Mouse (Mus musculus) mature B cell (primary cell): ENCODE data around the gene Moap1.

Experiments
- in situ Hi-C: fragments of 300-500 bp; cut with MboI; formaldehyde crosslinking; loops from 2 replicates; pipeline ENCODE4 v1.14.3; 2019

The Moap1 gene

DNA sequence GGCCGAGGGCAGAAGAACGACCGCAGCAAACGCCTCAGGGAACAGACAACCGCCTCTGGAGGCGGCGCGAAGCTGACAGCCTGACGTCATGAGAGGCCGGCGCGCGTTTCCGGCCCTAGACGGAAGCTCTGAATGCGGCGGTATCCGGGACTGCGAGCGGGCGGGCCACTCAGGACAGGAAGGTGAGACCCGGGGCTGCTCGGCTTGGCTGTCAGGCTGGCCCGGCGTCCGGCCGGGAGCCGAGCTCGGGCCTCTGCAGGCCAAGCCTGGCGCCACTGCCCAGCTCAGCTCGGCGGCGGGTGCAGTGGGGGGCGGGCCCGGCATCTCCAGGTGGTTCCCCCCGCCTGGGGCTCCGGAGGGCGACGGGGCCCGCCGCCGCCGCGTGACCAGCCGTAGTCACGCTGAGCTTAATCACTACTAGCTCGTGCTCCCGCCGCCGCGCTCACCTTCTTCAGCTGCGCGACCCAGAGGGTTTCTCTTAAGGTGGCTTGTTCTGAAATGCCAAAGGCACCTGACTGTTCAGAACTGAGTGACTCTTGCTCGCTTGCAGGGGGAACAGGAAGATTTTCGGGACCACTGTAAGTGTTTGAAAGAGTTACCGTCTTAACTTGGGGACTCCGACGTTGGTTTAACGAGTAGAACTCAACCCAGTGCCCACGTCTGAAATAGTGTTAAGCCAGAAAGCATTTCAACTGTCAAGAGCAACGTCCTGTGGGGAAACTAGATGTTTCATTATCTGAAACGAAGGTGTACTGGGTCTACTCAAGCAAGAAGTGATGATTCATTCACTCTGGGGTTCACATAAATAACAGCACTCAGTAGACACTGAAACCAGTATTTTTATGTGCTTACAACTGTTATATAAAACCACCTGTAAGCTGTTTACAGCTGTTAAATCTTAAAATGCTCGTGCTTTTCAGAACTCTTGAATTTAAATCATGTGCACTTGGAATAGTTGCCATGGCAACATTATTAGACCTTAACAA, at the start of gene Moap1, which contains the start of gene Tmem251:
Gene Moap1, minus strand, starts transcription at position 73 of the 986 bp plus-strand sequence.
Gene Tmem251, plus strand, starts transcription at position 174 of the 986 bp plus-strand sequence.
- in situ Hi-C loops: loop anchor here (25.0 kb wide), 2 partner anchors 318 to 782 kb away; partner anchors contain the start of gene Atxn3

DNA sequence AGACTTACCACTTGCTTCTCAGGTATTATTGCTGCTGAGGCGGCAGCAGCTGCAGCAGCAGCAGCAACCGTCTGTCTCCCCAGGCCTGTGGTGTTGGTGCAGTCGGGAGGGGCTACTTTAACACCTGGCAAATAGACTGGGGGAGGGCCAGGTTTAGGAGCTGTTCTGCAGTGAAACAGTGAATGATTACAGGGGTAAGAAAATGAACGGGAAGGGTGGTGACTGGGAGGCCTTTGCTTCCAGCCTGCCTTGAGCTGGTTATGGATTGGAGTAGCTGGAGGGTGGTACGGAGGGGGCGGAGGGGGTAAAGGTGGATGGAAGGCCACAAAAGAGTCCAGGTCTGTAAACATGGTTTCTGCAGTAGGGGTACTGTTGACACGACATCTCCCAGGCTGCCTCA, 44.5 kb upstream of the Moap1 start:
- in situ Hi-C loops: no loop called here

GRCm38 (mm10) chr12:102785593-102785985, 42.1 kb upstream of the Moap1 start:
- in situ Hi-C loops: no loop called here

GRCm38 (mm10) chr12:102784899-102785592, 41.6 kb upstream of the Moap1 start:
- in situ Hi-C loops: no loop called here

DNA sequence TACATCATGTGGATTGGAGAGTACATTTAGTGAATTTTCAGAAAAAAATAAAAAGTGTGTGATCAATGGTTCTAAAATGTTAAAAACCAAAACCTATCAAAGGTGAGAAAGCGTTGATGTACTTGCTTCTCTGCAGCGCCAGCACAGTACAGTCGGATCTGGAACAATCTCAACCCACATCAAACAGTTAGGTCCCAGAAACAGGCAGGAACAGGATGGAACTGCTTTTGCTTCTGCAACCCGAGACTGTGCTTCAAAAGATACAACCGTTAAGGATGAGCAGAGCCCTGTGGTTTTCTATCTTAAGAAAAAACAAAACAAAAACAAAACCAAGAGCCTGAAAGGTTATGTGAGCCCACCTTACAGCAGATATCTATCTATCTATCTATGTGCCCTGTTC, 39.4 kb upstream of the Moap1 start:
- in situ Hi-C loops: no loop called here

DNA sequence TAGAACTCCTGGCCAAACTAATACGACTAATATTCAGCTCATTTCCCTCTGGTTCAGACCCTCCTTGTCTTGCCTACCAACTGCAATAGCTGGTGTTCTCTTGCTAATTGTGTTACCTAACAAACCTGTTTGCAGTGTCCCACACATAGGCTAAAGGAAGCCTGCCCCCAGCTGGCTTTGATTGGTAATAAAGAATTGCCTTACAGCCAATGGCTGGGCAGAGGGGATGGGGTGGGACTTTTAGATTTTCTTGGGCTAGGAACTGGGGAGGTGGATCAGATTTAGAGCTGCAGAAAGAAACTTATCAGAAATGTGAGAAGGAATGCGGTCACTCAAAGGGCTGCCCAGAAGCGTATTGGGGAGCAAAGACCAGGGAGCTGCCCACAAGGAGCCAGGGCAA, 36.0 kb upstream of the Moap1 start:
- in situ Hi-C loops: no loop called here

DNA sequence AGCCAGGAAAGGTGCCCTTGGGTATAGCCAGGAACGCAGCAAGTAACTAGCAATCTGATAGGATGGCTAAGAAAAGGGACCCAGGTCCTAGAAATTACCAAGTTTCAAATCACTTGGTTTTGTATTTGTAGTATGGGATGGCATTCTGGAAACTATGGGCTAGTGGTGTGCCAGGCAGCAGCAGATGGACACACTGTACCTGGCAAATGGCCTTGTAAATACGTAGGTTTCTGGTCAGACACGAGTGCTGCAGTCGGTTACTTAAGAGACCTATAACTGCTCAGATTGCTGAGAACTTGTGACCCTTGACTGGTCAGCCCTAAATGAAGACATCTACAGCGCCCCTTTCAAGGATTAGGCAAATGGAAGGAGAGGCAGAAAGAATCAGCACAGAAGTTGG, 34.7 kb upstream of the Moap1 start:
- in situ Hi-C loops: no loop called here

DNA sequence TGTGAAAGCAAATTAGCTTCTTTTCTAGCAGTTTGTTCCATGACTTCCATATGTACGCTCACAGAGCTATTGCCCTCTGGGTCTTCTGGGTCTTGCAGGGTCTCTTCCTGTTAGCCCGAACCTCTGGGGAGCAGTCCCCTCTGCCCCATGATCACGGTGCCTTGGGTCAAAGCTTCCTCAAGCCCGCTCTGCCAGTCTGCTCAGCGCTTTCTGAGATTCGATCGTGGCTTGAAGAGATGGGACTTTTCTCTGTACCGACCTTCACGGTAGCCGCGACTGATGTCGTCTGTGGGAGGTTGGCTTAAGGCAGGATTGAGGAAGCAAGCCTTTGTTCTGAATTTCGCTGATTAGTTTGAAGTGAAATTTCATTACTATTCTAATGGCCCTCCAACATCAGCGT, 32.6 kb upstream of the Moap1 start:
- in situ Hi-C loops: no loop called here

DNA sequence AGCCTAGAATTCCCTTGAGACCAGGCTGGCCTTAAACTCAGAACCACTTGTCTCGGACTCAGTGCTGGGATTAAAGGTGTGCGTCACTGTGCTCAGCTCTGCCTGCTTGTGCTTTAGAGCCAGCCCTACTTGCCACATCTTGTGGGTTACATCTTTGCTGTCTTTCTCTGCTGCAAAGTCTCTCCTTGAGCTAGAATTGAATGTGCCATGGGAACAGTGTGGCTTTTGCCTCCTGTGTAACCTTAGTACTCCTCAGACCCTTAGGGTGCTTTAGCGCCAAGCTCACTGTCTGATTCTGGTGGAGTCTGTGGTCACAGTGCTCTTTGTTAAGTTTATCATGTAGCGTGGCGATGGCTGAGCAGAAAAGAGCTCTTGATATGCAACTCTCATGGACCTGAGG, 29.2 kb upstream of the Moap1 start:
- in situ Hi-C loops: no loop called here

DNA sequence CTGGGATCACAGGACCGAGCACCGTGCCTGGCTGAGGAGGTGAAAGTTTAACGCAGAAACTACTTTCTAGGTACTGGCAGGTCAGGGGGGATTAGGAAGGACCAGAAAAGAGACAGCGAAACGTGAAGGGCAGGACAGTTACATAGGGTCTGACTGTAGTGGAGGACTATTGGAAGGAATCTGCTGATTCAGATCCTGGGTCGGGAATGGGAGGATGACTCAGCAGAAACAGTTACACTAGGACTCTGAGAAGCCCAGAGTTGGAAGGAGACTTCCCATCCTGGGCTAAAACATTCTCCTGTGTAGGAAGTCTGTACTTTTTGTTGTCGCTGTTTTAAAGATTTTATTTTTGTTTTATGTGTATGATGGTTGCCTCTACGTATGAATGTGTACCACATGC, 28.1 kb upstream of the Moap1 start:
- in situ Hi-C loops: no loop called here

DNA sequence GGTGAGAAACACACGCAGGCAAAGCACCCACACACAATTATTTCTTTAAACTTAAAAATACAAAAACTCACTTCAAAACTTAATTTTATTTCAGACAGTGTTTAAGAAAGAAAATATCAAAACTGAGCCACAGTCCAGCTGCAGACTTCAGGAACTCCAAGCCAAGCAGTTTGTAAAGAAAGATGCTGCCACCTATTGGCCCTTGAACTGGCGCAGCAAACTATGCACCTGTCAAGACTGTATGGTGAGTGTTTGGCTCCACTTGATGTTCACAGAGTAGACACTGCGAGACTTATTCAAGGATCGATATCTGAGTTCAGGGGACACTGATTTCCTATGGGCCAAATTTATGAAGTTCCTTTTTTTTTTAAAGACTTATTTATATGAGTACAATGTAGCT, 25.5 kb upstream of the Moap1 start:
- in situ Hi-C loops: no loop called here

DNA sequence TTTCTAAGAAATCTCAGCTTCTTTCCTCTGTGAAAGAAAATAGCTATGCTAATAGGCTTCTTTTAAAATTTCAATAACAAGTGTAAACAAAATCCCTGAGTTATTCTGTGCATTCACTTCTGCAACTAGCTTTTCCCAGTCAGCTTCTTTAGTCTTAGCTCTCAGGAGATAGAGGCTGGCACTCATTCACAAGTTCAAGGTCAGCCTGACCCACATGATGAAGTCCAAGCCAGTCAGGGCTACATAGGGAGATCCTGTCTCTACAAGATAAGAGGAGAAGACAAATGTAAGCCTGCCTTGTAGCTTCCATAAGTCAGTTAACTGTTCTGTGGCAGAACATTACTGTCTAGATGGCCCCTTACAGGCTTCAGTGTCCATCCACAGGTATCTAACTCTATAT, 20.2 kb upstream of the Moap1 start:
- in situ Hi-C loops: no loop called here

DNA sequence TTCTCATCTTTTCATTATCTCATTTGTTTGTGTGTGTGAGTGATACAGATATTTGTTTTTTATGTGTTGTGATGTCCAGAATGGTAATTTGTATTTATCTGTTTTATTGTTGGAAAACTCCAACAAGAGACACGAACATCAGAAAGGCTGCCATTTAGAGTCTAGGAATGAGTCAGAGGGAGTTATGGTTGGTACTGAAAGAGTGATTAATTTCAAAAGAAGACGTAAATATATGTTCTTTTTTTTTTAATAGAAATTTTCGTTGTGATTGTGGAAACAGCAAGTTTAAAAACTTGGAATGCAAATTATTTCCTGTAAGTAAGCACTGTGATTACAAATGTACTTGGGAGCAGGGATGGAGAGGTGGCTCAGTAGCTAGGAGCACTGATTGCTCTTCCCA, 18.2 kb upstream of the Moap1 start:
- in situ Hi-C loops: no loop called here

DNA sequence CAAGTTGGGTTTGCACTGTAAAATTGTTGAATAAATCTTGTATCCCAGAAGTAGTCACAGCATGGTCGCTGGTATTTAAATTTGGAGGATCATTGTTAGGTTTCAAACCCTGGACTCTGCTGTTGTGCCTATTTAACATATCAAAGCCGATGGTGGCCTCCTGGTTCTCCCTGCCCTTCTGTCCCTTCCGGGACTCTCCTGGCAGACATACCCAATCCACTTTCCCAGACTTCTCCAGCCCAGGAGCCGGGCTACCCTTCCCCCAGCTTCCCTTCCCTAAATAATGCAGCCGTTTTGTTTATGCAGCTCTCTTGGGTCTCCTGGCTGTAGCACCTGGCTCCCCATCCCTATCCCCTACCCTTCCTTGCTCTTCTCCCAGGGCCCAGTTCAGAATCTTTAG, 15.5 kb upstream of the Moap1 start:
- in situ Hi-C loops: no loop called here

- in situ Hi-C loops: no loop called here
These were observed 14.9 kb upstream of the Moap1 start, which contains the start of gene Gm20604 for GRCm38 (mm10) chr12:102758403-102758756. Gene Gm20604, minus strand, starts transcription at chr12:102758672.

DNA sequence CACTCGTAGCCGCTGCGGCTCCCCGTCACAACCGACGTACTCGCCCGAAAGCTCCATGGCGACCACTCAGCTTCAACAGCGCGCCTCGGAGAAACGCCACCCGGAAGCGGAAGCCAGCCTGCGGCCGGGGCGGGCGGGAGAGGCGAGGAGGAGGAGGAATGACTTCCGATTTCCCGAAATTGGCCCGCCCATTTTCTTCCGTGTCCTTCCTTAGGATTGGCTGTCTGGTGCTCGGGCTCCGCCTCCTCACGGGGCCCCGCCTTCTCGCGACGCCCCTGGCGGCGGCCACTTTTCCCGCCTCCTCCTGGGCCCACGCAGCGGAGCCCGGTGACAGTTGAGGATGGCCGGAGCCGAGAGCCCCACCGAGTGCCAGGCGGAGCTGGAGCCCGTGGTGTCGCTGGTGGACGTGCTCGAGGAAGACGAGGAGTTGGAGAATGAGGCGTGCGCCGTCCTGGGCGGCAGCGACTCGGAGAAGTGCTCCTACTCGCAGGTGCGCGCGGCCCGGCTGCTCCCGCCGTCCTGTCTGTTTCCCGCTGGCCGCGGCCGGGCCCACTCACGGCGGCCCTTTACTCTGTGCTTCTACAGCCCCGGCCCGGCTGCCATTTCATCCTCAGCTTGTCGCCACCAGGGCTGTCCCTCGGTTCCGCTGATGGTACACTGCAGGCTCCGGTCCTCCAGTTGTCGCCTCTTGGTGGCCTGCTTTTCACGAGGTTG, 14.4 kb upstream of the Moap1 start, which contains the start of the genes Gm28051, Gon7 and Ubr7:
Gene Gm28051, minus strand, starts transcription at position 77 of the 714 bp plus-strand sequence.
Gene Gon7, minus strand, starts transcription at position 115 of the 714 bp plus-strand sequence.
Gene Ubr7, plus strand, starts transcription at position 279 of the 714 bp plus-strand sequence.
- in situ Hi-C loops: no loop called here

GRCm38 (mm10) chr12:102757055-102757688, 13.7 kb upstream of the Moap1 start:
- in situ Hi-C loops: no loop called here

DNA sequence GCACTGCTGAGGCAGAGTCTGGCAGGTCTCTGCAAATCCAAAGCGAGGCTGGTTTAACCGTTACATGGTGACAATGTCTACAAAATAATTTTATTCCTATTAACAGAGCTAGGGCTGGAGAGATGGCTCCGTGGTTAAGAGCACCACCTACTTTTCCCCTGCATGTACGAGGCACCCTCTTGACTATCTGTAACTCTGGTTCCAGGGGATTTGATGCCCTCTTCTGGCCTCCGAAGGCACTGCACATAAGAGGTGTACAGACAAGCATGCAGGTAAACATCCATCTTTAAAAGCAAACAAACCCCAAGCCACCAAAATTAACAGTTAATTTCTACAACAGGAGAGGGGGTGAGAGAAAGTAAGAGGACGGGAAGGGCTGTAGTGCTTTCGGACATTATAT, 12.8 kb upstream of the Moap1 start:
- in situ Hi-C loops: no loop called here

DNA sequence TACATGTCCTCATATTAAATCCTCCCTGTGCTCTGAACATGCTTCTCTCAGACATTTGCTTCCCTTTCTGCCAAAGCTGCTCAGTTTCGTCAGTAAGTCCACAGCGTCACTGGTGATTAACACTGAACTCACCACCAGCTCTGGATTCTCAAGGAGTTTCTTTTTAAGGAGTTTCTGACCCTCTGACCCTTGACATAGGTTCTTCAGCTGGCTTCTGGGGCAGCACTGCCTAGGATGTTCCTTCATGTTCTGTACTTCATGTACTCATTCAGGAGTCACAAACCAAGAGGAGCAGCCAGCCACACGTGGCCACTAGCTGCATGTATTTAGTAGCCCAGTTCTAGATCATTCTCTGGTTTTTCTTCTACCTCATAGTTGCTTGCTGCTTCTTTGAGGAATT, 4.8 kb upstream of the Moap1 start:
- in situ Hi-C loops: loop anchor here (25.0 kb wide), 2 partner anchors 314 to 786 kb away; partner anchors contain the start of gene Atxn3

DNA sequence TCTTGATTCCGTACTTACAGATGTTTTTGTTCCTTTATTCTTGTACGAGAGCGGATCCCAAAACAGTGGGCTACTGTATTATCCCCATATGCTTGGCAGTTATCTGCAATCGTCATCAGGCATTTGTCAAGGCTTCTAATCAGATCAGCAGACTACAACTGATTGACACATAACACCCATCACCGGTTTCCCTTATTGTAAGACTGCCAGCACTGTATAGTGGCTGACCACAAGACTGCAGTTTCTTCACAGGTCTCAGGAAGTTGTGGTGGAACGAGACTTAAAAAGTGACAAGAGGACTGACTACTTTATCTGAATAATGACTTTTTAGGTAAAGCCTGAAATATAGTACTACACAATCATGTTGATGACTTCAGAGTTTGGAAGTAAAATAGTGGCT, 1.4 kb upstream of the Moap1 start:
- in situ Hi-C loops: loop anchor here (25.0 kb wide), 2 partner anchors 317 to 783 kb away; partner anchors contain the start of gene Atxn3

GRCm38 (mm10) chr12:102743036-102743588, 349 bp downstream of the Moap1 start:
- in situ Hi-C loops: loop anchor here (25.0 kb wide), 2 partner anchors 319 to 781 kb away; partner anchors contain the start of gene Atxn3
